Mouse (Mus musculus): ENCODE results near the gene Plch2. TPM values are rescaled to one million over a fixed set of nuclear protein-coding genes. Genes with fewer than 3 reads are reported as not detected.

Plch2 gene
- total RNA-seq, 2 experiments from 2014 or later = 0.38 TPM; not detected in 1

GRCm38 (mm10) chr4:154986750-154987149 is 69.8 kb downstream of the Plch2 start:
- intact Hi-C loops (cut with DNase I) = loop anchor here (1.0 to 5.0 kb wide), 3 partner anchors 42 to 109 kb away; no protein-coding TSS in a partner anchor
- H3K4me3 ChIP-seq = no peak overlapping the region
- DNase-seq = no peak
- no peak overlapping the region for H3K27ac ChIP-seq
- TF ChIP-seq CTCF (IDR thresholded peaks at IDR 0.05) = no peak

- H3K4me3 ChIP-seq = peak overlapping the region; percentile 47
- intact Hi-C loops (cut with DNase I) = loop anchor here (1.0 to 5.0 kb wide), 3 partner anchors 42 to 109 kb away; no protein-coding TSS in a partner anchor
- peak; percentile 86 for TF ChIP-seq CTCF (IDR thresholded peaks at IDR 0.05)
- DNase-seq = peak; percentile 92
- H3K27ac ChIP-seq = no peak overlapping the region
Observed at GRCm38 (mm10) chr4:154986096-154986495, 70.5 kb downstream of the Plch2 start.

DNA sequence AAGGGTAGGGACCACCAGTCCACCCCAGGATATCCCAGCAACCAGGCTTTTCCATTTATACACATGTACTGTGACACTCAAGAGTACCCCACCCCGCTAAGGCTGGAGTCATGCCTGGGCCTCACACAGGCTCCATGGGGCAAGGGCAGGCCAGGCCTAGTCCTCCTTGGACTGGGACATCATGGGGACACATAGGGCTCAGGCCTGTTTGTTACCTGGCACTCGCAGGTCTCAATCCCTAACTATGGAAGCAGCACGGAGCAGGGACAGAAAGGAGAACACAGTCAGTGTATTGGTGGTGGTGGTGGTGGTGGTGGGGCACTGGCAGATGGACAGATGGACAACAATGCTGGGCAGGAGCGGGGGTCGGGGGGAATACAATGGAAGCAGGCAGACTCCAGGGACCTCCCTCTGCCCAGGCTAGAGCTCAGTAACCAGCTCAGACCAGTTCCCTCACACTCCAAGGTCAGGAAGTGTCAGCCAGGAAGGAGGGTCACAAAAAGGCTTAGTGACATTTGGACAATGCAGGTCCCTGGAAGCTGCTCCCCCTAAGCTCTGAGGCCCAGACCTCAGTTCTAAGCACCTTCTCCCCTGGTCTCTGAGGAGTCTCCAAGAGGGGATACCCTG is 71.3 kb downstream of the Plch2 start:
- no peak overlapping the region for H3K4me3 ChIP-seq
- no peak overlapping the region for H3K27ac ChIP-seq
- intact Hi-C loops (cut with DNase I) = loop anchor here (5.0 kb wide), 2 partner anchors 77 to 108 kb away; no protein-coding TSS in a partner anchor
- no peak for DNase-seq
- TF ChIP-seq CTCF (IDR thresholded peaks at IDR 0.05) = no peak

DNA sequence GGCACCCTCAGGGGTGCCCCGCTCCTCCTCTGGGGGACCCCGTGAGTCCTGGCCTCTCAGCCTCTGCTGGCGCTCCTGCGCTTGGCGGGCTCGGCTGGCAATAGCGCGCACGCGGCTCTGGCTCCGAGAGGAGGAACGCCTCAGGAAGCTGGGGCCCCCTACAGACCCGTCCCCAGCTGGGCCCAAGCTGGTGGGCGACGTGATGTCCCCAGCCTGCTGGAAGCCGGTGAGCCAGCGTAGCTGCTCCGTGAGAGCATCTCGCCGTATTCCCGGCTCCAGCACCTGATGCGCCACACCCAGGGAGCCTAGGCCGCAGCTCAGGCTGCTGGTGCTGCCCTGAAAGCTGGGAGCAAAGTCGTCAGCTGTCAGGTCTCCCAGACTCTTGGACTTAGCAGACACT is 72.8 kb downstream of the Plch2 start:
- H3K27ac ChIP-seq = no peak overlapping the region
- DNase-seq = peak; percentile 22
- no peak overlapping the region for H3K4me3 ChIP-seq
- TF ChIP-seq CTCF (IDR thresholded peaks at IDR 0.05) = no peak
- intact Hi-C loops (cut with DNase I) = no loop called here

- Histone ChIP-seq H3K4me3 (no peak overlapping the region), H3K27ac (no peak overlapping the region)
- no peak for TF ChIP-seq CTCF (IDR thresholded peaks at IDR 0.05)
- DNase-seq = peak; percentile 16
- intact Hi-C loops (cut with DNase I) = no loop called here
Observed at GRCm38 (mm10) chr4:154982247-154983120, 74.1 kb downstream of the Plch2 start.

- peak; percentile 74 for TF ChIP-seq CTCF (IDR thresholded peaks at IDR 0.05)
- intact Hi-C loops (cut with DNase I) = no loop called here
- Histone ChIP-seq H3K27ac (no peak overlapping the region), H3K4me3 (no peak overlapping the region)
- DNase-seq = peak; percentile 65
Observed at GRCm38 (mm10) chr4:154981530-154981929, 75.1 kb downstream of the Plch2 start.

GRCm38 (mm10) chr4:154981076-154981475 is 75.5 kb downstream of the Plch2 start:
- peak; percentile 14 for DNase-seq
- Histone ChIP-seq H3K4me3 (no peak overlapping the region), H3K27ac (no peak overlapping the region)
- intact Hi-C loops (cut with DNase I) = no loop called here
- TF ChIP-seq CTCF (IDR thresholded peaks at IDR 0.05) = no peak

- peak; percentile 41 for TF ChIP-seq CTCF (IDR thresholded peaks at IDR 0.05)
- intact Hi-C loops (cut with DNase I) = no loop called here
- DNase-seq = peak; percentile 17
- Histone ChIP-seq H3K27ac (no peak overlapping the region), H3K4me3 (no peak overlapping the region)
Observed at GRCm38 (mm10) chr4:154980110-154980509, 76.5 kb downstream of the Plch2 start.

DNA sequence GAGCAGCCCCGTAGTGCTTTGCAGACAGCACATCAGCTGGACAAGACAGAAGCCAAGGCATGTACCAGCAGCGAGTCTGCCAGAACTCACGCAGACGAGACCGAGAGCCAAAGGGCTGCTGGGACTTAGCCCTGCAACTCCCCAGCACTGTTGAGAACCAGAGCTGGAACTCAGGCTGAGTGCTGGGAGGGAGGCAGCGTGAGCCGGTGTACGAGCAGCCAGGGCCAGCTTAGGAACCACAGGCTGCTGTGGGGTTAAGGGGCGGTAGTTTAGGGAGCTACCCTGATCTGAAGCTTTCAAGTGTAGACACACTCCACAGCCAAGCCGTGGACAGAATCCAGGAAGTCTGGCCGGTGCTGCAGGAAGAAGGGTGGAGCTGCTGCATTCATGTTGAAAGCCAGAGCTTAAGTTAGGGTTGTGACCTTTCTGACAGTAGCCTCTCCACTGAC is 82.4 kb downstream of the Plch2 start:
- Histone ChIP-seq H3K27ac (peak overlapping the region; percentile 67), H3K4me3 (peak overlapping the region; percentile 30)
- peak; percentile 83 for DNase-seq
- intact Hi-C loops (cut with DNase I) = no loop called here
- no peak for TF ChIP-seq CTCF (IDR thresholded peaks at IDR 0.05)

DNA sequence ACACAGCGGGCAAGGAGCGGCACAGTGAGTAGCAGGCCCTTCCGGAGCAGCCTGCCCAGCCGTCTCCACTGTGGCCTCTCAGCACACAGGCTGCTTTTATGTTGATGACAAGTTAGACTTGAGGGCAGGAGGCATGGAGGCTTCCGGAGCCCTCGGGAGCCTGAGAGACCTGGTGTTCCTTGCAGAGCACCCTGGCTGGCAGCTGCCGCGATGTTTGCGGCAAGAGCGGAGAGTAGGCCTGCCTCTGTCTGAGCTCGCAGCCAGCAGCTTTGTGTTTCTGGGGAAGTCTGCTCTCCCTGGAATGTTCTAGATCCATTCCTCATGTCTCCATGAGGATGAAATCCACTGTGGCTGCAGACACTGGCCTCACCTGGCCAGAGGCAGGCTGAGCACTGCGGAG is 84.0 kb downstream of the Plch2 start:
- TF ChIP-seq CTCF (IDR thresholded peaks at IDR 0.05) = no peak
- intact Hi-C loops (cut with DNase I) = no loop called here

GRCm38 (mm10) chr4:154967173-154967572 is 89.4 kb downstream of the Plch2 start:
- TF ChIP-seq CTCF (IDR thresholded peaks at IDR 0.05) = peak; percentile 65
- intact Hi-C loops (cut with DNase I) = loop anchor here (2.0 kb wide), 1 partner anchor 22 kb away; no protein-coding TSS in a partner anchor

More for the DNA sequence above, 84.0 kb downstream of the Plch2 start:
- no peak overlapping the region for H3K4me3 ChIP-seq
- H3K27ac ChIP-seq = no peak overlapping the region
- DNase-seq = no peak

GRCm38 (mm10) chr4:154965856-154966255 is 90.7 kb downstream of the Plch2 start:
- TF ChIP-seq CTCF (IDR thresholded peaks at IDR 0.05) = no peak
- Histone ChIP-seq H3K4me3 (peak overlapping the region; percentile 97), H3K27ac (peak overlapping the region; percentile 98)
- intact Hi-C loops (cut with DNase I) = loop anchor here (2.0 kb wide), 1 partner anchor 21 kb away; no protein-coding TSS in a partner anchor
- peak; percentile 71 for DNase-seq

More at GRCm38 (mm10) chr4:154967173-154967572, 89.4 kb downstream of the Plch2 start:
- Histone ChIP-seq H3K4me3 (peak overlapping the region; percentile 97; the same call in 1 of the 2 replicates), H3K27ac (peak overlapping the region; percentile 98)
- peak; percentile 57 for DNase-seq
